Mouse (Mus musculus): ENCODE measurements around the gene Grip1. TPM values are rescaled to one million over a fixed set of nuclear protein-coding genes. Genes with fewer than 3 reads are reported as not detected.

Gene Grip1
- polyA plus RNA-seq, 1 experiment from 2014 or later: 0.86 TPM

- Histone ChIP-seq H3K27me3 (replicated peaks) (no peaks in the 10 kb centered on the region), H3K4me2 (no peak overlapping the region), H3K9me3 (replicated peaks) (no peaks in the 10 kb centered on the region), H3K36me3 (no peaks in the 10 kb centered on the region), H3K4me3 (no peak overlapping the region), H3K9ac (no peak overlapping the region), H3K27ac (no peak overlapping the region), H3K4me1 (no peaks in the 10 kb centered on the region)
- ATAC-seq: no peak
- WGBS (ENCODE audit: insufficient replicate concordance): 69% methylated on average over 19 of the region's 19 CpGs
Measured at GRCm38 (mm10) chr10:119735011-119735992, 281.7 kb downstream of the Grip1 start.

DNA sequence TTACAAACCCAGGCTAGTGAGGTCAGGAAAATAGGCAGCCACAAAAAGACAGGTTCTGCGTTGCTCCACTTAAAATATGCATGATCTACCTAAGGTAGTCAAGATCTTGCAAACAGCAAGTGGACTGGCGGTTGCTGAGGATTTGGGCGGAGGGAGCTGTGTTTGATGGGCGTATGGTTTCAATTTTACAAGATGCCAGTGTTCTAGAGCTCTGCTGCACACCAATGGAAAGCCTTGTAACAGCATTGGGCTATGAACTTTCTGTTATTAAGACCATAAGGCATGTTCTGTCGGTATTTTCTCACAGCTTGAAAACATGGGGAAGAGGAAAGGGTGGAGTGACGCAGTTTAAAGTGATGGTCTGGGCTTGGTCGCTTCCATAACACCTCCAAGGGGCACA is 285.8 kb downstream of the Grip1 start:
- no peaks in the 10 kb centered on the region for H3K36me3 ChIP-seq
- WGBS (ENCODE audit: insufficient replicate concordance): 70% methylated on average over 7 of the region's 7 CpGs
- no peak overlapping the region for H3K27ac ChIP-seq
- no peak for ATAC-seq
- no peaks in the 10 kb centered on the region for H3K4me1 ChIP-seq
- H3K9me3 ChIP-seq (replicated peaks): no peaks in the 10 kb centered on the region
- no peak overlapping the region for H3K4me3 ChIP-seq
- H3K4me2 ChIP-seq: no peak overlapping the region
- H3K27me3 ChIP-seq (replicated peaks): no peaks in the 10 kb centered on the region
- no peak overlapping the region for H3K9ac ChIP-seq

DNA sequence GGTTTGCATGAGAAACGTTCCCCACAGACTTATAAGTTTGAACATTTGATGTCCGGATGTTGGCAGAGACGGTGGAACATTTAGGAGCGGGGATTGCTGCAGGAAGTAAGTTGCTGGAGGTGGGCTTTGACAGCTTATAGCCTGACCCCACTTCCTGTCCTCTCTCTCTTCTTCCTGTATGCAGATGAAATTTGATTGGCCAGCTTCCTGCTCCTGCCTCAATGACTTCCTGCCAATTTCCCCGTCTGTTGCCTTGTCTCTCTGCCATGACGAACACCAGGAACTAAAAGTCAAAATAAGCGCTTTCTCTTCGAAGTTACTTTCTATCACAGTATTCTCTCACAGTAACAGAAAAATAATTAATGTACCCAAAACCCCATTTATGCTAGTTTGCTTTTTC is 289.1 kb downstream of the Grip1 start:
- H3K27me3 ChIP-seq (replicated peaks): no peaks in the 10 kb centered on the region
- H3K4me1 ChIP-seq: no peaks in the 10 kb centered on the region
- 68% methylated on average over 8 of the region's 8 CpGs for WGBS (ENCODE audit: insufficient replicate concordance)
- H3K27ac ChIP-seq: no peak overlapping the region
- H3K9me3 ChIP-seq (replicated peaks): no peaks in the 10 kb centered on the region
- H3K9ac ChIP-seq: no peak overlapping the region
- ATAC-seq: no peak
- no peaks in the 10 kb centered on the region for H3K36me3 ChIP-seq
- no peak overlapping the region for H3K4me3 ChIP-seq
- no peak overlapping the region for H3K4me2 ChIP-seq

- Histone ChIP-seq H3K27me3 (replicated peaks) (no peaks in the 10 kb centered on the region), H3K4me1 (no peaks in the 10 kb centered on the region), H3K4me2 (no peak overlapping the region), H3K36me3 (no peaks in the 10 kb centered on the region), H3K9me3 (replicated peaks) (no peaks in the 10 kb centered on the region), H3K4me3 (no peak overlapping the region), H3K27ac (no peak overlapping the region), H3K9ac (no peak overlapping the region)
- WGBS (ENCODE audit: insufficient replicate concordance): 65% methylated on average over 6 of the region's 6 CpGs
- no peak for ATAC-seq
Measured at GRCm38 (mm10) chr10:119752361-119752798, 298.8 kb downstream of the Grip1 start.

- H3K4me1 ChIP-seq: no peaks in the 10 kb centered on the region
- ATAC-seq: no peak
- 75% methylated on average over 7 of the region's 7 CpGs for WGBS (ENCODE audit: insufficient replicate concordance)
- no peak overlapping the region for H3K27ac ChIP-seq
- H3K36me3 ChIP-seq: no peaks in the 10 kb centered on the region
- no peak overlapping the region for H3K4me3 ChIP-seq
- H3K4me2 ChIP-seq: no peak overlapping the region
- no peak overlapping the region for H3K9ac ChIP-seq
- H3K9me3 ChIP-seq (replicated peaks): no peaks in the 10 kb centered on the region
- H3K27me3 ChIP-seq (replicated peaks): no peaks in the 10 kb centered on the region
Measured at GRCm38 (mm10) chr10:119756271-119756670, 302.6 kb downstream of the Grip1 start.

DNA sequence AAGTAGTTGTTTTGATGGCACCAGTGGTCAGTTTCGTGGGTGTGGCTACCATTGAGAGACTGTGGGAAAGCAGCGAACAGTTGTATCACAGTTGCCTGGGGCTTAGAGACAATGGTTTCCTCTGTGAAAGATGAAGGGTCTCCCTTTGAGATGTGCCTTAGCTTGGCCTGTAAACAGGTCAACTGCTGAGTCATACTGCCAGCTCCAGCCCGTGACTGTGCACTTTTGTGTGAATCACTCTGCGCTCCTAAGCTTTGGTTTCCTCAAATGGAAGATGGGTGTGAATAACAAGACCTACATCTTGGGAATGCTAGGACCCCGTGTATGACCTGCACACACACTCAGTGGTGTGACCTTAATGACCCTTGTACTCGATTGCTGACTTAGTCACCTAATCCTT is 303.6 kb downstream of the Grip1 start:
- ATAC-seq: no peak
- no peak overlapping the region for H3K4me3 ChIP-seq
- H3K9ac ChIP-seq: no peak overlapping the region
- no peak overlapping the region for H3K27ac ChIP-seq
- 0 out of 2 replicates have a peak, but pooled peaks cover 5% of the 10 kb centered on the region for H3K9me3 ChIP-seq (replicated peaks)
- 63% methylated on average over 6 of the region's 6 CpGs for WGBS (ENCODE audit: insufficient replicate concordance)
- no peaks in the 10 kb centered on the region for H3K4me1 ChIP-seq
- no peaks in the 10 kb centered on the region for H3K27me3 ChIP-seq (replicated peaks)
- no peak overlapping the region for H3K4me2 ChIP-seq
- no peaks in the 10 kb centered on the region for H3K36me3 ChIP-seq

GRCm38 (mm10) chr10:119761451-119762367 is 308.1 kb downstream of the Grip1 start:
- Histone ChIP-seq H3K36me3 (no peaks in the 10 kb centered on the region), H3K4me2 (no peak overlapping the region), H3K9ac (no peak overlapping the region), H3K27ac (no peak overlapping the region), H3K4me1 (no peaks in the 10 kb centered on the region), H3K4me3 (no peak overlapping the region), H3K9me3 (replicated peaks) (0 out of 2 replicates have a peak, but pooled peaks cover 5% of the 10 kb centered on the region), H3K27me3 (replicated peaks) (no peaks in the 10 kb centered on the region)
- 80% methylated on average over 33 of the region's 33 CpGs for WGBS (ENCODE audit: insufficient replicate concordance)
- ATAC-seq: no peak

- Histone ChIP-seq H3K36me3 (no peaks in the 10 kb centered on the region), H3K4me2 (no peak overlapping the region), H3K4me1 (no peaks in the 10 kb centered on the region), H3K4me3 (no peak overlapping the region), H3K27me3 (replicated peaks) (no peaks in the 10 kb centered on the region), H3K27ac (no peak overlapping the region), H3K9ac (no peak overlapping the region), H3K9me3 (replicated peaks) (no peaks in the 10 kb centered on the region)
- WGBS (ENCODE audit: insufficient replicate concordance): 41% methylated on average over 5 of the region's 5 CpGs
- no peak for ATAC-seq
Measured at GRCm38 (mm10) chr10:119778871-119779270, 325.2 kb downstream of the Grip1 start.

- ATAC-seq: no peak
- 64% methylated on average over 1 of the region's 1 CpGs for WGBS (ENCODE audit: insufficient replicate concordance)
- H3K27me3 ChIP-seq (replicated peaks): no peaks in the 10 kb centered on the region
Measured at GRCm38 (mm10) chr10:119779657-119780056, 326.0 kb downstream of the Grip1 start.

GRCm38 (mm10) chr10:119790507-119790906 is 336.9 kb downstream of the Grip1 start:
- Histone ChIP-seq H3K27me3 (replicated peaks) (no peaks in the 10 kb centered on the region), H3K9ac (no peak overlapping the region), H3K9me3 (replicated peaks) (no peaks in the 10 kb centered on the region), H3K4me1 (no peaks in the 10 kb centered on the region), H3K27ac (no peak overlapping the region), H3K4me3 (no peak overlapping the region), H3K4me2 (no peak overlapping the region), H3K36me3 (no peaks in the 10 kb centered on the region)
- no peak for ATAC-seq
- WGBS (ENCODE audit: insufficient replicate concordance): 39% methylated on average over 1 of the region's 1 CpGs

More at GRCm38 (mm10) chr10:119779657-119780056, 326.0 kb downstream of the Grip1 start:
- no peak overlapping the region for H3K27ac ChIP-seq
- no peak overlapping the region for H3K4me2 ChIP-seq
- no peaks in the 10 kb centered on the region for H3K9me3 ChIP-seq (replicated peaks)
- H3K4me1 ChIP-seq: no peaks in the 10 kb centered on the region
- H3K36me3 ChIP-seq: no peaks in the 10 kb centered on the region
- no peak overlapping the region for H3K9ac ChIP-seq
- no peak overlapping the region for H3K4me3 ChIP-seq

DNA sequence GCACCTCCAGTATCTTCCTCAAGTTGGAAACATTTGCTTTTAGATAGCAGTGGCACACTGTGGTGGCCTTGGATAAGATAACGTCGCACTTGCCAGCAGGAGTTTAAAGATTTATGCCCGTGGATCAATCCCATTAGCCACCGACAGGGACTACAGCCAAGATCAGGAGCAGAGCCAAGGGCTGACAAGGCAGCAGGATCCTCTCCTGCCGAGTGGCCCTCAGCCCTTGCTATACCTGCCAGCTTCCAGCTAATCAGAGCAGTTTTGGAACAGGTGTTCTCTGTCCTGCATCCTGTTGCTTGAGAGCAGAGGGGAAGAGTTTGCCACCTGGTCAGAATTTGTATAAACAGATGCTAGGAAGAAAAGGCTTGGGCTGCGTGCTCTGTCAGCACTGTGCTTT is 348.8 kb downstream of the Grip1 start:
- Histone ChIP-seq H3K9ac (no peak overlapping the region), H3K36me3 (no peaks in the 10 kb centered on the region), H3K4me1 (no peaks in the 10 kb centered on the region), H3K4me3 (no peak overlapping the region), H3K27ac (no peak overlapping the region), H3K27me3 (replicated peaks) (no peaks in the 10 kb centered on the region), H3K9me3 (replicated peaks) (no peaks in the 10 kb centered on the region), H3K4me2 (no peak overlapping the region)
- ATAC-seq: no peak
- 26% methylated on average over 6 of the region's 6 CpGs for WGBS (ENCODE audit: insufficient replicate concordance)

Data from liver, embryonic 12.5 days (tissue).